Mouse (Mus musculus): ENCODE measurements around the gene St3gal6. TPM values are rescaled to one million over a fixed set of nuclear protein-coding genes. Genes with fewer than 3 reads are reported as not detected.
A peak's percentile ranks its signal among the peaks of the same experiment; 100 is the strongest.

St3gal6 gene
- total RNA-seq, 2 experiments from 2014 or later = 21.2 to 22.6 TPM

DNA sequence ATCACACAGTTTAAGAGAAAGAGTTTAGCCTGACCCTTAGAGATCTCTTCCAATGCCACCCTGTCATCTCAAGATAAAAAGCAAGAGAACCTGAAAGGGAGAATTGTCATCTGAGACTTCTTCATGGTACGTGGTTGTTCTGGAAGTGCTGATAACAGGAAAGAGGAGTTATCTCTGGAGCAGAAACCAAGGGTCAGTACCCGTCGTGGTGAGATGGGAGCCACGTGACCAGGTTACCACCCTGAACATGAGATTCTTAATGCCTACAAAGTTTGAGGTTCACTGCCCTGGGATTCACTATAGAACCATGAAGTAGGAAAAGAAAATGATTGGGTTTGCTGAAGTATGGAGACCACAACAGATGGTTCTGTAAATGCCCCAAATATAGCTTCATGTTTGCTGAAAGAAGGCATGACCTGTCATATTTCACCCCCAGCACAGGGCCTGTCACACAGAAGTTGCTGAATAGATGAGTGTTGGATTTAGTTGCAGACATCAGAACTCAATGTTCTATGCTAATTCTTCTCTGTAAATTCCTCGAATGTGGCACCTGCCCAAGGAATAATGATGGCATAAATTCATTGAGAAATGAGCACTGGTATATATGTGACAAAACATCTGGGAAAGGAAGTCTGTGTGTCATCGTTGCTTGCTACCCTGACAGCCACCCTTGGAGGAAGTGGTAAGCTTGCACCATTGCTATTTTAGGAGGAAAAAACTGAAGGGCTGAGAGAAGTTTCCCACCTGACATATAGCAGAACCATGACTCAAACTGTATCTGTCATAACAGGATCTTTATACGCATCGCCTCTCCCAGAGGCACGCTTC is 25.9 kb downstream of the St3gal6 start:
- DNase-seq (ENCODE audit: extremely low spot score in 1 of 2, low spot score in 2 of 2) = no peak
- intact Hi-C loops (cut with DNase I) = no loop called here
- H3K4me3 ChIP-seq = no peak overlapping the region
- TF ChIP-seq CTCF (IDR thresholded peaks at IDR 0.05) = no peak
- peak overlapping the region; percentile 63 for H3K27ac ChIP-seq

DNA sequence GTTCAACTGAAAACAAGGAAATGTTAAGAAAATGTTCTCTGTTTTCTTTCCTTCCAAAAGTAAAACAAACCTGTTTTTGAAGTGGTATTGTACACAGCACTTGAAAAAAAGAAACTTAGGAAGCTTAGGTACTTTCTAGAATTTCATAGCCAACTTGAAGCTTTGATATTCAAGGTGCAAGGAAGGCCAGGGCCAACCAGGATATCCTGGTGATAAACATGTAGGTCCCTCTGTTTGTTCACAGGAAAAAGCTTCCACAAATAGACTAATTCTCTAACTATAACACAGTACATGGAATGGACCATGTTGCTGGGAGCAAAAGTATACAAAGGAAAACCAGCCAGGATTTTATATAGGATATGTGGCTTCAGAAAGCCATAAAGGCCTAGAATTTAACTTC is 27.3 kb downstream of the St3gal6 start:
- intact Hi-C loops (cut with DNase I) = no loop called here
- TF ChIP-seq CTCF (IDR thresholded peaks at IDR 0.05) = no peak
- peak overlapping the region; percentile 36; the same call in 1 of the 2 replicates for H3K27ac ChIP-seq
- H3K4me3 ChIP-seq = no peak overlapping the region
- no peak for DNase-seq (ENCODE audit: extremely low spot score in 1 of 2, low spot score in 2 of 2)

DNA sequence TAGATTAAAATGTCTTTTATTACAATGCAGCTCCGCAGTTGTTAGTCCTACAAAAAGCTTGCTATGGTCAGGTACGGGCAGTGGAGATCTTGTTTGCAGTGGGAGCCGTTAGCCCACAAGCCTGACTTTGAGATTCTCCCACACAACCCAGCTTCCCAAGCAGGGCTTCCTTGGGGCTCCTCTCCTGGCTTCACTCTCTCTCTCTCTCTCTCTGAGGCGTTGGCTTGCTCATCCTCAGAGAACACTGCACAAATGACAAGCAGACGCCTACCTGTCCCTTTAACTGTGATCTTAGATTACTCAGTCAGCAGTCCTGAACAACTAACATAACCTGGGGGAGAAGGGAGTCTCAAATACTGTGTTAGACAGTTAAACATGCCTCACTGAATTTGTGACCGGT is 36.2 kb downstream of the St3gal6 start:
- no peak overlapping the region for H3K4me3 ChIP-seq
- no peak for TF ChIP-seq CTCF (IDR thresholded peaks at IDR 0.05)
- no peak for DNase-seq (ENCODE audit: extremely low spot score in 1 of 2, low spot score in 2 of 2)
- intact Hi-C loops (cut with DNase I) = no loop called here
- H3K27ac ChIP-seq = no peak overlapping the region

DNA sequence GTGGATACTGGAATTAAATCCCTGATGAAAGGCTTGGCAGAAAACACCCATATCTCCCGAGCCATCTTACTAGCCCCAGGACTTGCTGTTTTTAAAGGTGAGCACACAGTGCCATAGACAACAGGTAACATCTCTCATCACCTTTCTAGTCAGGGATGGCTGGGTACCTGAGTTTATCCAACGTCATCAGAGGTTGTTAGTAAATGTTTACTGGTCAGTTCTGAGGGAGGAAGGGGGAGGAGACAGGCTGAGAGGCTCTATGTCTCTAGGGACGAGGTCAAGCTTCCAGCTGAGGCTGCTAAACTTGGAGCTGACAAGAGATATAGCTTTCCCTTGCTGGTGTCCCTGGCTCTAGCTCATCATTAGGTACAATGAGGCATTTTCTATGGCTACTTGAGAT is 41.7 kb downstream of the St3gal6 start:
- DNase-seq (ENCODE audit: extremely low spot score in 1 of 2, low spot score in 2 of 2) = no peak
- H3K4me3 ChIP-seq = no peak overlapping the region
- 0 out of 2 replicates have a peak overlapping the region, but pooled peaks have one; percentile 20 for H3K27ac ChIP-seq
- intact Hi-C loops (cut with DNase I) = no loop called here
- no peak for TF ChIP-seq CTCF (IDR thresholded peaks at IDR 0.05)

DNA sequence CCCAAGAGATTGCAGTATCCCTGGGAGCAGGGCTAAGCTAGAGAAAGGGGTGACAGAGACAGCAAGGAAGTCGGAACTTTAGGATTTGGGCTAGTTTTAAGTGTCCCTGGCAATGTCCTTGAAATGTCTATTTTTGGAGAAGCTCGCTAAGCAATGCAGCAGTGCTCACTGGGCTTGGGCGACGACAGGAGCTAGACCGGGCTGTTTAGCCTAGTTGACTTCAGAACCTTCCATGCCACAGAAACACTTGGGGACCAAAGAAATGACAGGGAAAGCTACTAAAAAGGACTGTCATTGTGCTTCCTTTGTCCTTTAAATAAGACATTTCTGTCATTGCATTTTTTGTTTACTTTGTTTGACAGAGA is 42.2 kb downstream of the St3gal6 start:
- Histone ChIP-seq H3K27ac (0 out of 2 replicates have a peak overlapping the region, but pooled peaks have one; percentile 20), H3K4me3 (no peak overlapping the region)
- no peak for DNase-seq (ENCODE audit: extremely low spot score in 1 of 2, low spot score in 2 of 2)
- TF ChIP-seq CTCF (IDR thresholded peaks at IDR 0.05) = no peak
- intact Hi-C loops (cut with DNase I) = no loop called here

DNA sequence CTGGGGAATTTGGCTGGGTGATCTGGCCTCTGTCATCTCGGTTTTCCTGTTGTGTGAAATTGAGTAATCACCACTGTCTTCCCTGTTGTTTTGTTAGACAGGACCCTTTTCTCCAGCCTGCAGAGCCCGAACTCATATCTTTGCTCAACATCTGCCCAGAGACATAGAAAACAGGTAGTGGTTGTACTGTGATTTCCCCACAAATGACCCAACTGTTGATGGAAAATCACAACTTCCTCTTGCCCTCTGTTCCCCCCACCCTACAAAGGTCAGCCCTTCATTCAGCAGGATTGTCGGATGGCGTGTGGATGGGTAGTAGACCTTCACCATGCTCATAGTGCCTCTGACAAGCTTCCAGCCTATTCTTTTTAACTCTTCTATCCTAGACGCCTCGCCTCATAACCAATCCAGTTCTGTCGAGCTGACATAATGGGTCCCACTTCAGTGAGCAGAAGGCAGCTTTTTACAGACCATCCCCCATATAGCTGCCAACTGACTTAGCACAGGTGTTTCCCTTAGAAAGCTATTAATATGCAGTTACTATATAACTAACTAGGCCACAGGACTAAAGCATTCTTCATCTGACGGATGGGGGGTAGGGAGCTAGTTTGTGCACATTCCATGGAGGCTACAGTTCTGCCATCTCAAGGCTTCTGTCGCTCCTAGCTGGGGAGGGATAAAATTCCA is 42.7 kb downstream of the St3gal6 start:
- TF ChIP-seq CTCF (IDR thresholded peaks at IDR 0.05) = no peak
- no peak overlapping the region for H3K4me3 ChIP-seq
- intact Hi-C loops (cut with DNase I) = no loop called here
- H3K27ac ChIP-seq = no peak overlapping the region
- no peak for DNase-seq (ENCODE audit: extremely low spot score in 1 of 2, low spot score in 2 of 2)

DNA sequence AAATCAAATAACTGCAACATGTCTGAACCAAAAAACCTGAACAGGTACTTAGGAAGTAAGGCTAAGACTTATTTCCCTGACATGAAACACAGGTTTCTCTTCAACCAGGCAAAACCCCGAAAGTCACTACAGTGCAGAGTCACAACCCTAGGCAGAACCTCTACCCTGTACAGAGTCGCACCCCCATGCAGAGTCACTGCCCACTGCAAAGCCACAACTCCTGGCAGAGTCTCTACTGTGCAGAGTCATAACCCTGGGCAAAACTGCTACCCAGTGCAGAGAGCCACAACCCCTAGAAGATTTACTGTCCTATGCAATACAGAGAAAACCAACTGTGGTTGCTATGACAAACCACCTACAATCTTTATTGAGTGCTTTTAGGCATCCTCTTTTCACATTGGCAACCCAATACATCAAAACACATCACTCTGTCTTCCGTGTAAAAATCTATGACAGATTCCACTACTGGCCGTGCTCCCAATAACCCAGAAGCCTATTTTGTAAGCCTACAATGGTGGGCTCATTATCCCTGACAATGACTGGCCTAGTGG is 44.1 kb downstream of the St3gal6 start:
- intact Hi-C loops (cut with DNase I) = no loop called here
- Histone ChIP-seq H3K4me3 (no peak overlapping the region), H3K27ac (no peak overlapping the region)
- DNase-seq (ENCODE audit: extremely low spot score in 1 of 2, low spot score in 2 of 2) = no peak
- no peak for TF ChIP-seq CTCF (IDR thresholded peaks at IDR 0.05)

DNA sequence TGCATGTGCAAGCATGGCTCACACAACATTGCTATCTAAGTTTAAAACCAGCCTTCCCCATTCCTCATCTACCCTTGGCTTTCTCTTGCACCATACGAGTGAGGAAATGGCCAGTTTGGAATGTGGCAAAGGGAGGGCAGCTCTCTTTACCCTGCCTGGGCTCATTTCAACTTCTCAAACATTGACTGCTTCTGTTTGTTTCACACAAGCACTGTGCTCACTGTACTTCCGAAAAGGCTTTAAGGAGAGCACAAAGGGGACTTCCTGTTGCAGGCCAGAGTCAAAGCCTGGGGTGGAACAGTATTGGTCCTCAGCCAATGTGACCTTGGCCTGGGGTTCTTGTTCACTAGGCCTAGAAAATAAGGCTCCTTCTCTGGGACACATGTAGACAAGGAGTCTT is 47.7 kb downstream of the St3gal6 start:
- DNase-seq (ENCODE audit: extremely low spot score in 1 of 2, low spot score in 2 of 2) = no peak
- Histone ChIP-seq H3K4me3 (no peak overlapping the region), H3K27ac (peak overlapping the region; percentile 34; the same call in 1 of the 2 replicates)
- intact Hi-C loops (cut with DNase I) = no loop called here
- no peak for TF ChIP-seq CTCF (IDR thresholded peaks at IDR 0.05)

DNA sequence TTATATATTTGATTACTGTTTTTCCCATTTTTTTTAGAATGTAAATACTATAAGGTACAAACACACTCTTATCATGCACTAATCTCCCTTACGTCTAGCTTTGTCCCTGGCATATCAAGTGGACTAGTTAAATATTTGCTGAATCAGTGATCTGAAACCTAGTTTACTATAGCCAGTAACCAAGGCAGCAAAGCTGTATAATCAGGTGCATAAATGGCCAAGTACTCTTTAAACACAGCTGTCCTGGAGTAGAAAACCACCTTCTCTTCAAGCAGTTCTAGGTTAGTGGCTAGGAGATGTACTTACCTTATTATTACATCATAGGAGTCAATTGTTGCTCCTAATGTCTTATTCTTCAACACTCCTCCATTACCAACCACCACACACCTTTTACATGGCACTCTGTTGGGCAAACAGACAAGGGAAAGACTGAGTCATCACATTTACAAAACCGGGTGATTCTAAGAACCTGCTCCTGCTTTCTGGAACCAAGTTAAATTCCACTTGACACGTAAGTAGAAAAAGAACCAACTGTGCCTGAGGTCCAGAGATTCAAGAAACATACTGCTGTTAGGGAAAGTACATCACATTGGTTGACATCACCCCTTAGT is 48.4 kb downstream of the St3gal6 start:
- intact Hi-C loops (cut with DNase I) = no loop called here
- Histone ChIP-seq H3K27ac (peak overlapping the region; percentile 34; the same call in 1 of the 2 replicates), H3K4me3 (no peak overlapping the region)
- no peak for DNase-seq (ENCODE audit: extremely low spot score in 1 of 2, low spot score in 2 of 2)
- no peak for TF ChIP-seq CTCF (IDR thresholded peaks at IDR 0.05)

DNA sequence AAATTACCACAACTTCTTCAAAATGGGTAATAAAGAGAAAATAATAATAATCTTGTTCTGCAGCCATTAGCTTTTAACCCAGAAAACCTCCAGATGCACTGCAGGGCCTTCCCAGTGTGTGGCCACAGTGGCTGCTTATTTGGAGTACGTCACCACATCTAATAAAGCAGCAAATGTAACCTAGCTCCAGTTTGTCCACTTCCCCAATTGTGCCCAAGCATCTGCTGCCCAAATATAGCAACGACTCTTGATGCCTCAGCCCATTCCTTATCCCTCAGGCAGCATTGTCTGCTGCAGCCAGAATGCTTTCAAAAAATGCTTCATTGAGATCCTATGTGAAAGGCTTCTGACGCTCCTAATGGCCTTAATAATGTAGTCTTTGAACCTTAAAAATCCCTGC is 49.2 kb downstream of the St3gal6 start:
- Histone ChIP-seq H3K27ac (no peak overlapping the region), H3K4me3 (no peak overlapping the region)
- TF ChIP-seq CTCF (IDR thresholded peaks at IDR 0.05) = no peak
- no peak for DNase-seq (ENCODE audit: extremely low spot score in 1 of 2, low spot score in 2 of 2)
- intact Hi-C loops (cut with DNase I) = no loop called here

DNA sequence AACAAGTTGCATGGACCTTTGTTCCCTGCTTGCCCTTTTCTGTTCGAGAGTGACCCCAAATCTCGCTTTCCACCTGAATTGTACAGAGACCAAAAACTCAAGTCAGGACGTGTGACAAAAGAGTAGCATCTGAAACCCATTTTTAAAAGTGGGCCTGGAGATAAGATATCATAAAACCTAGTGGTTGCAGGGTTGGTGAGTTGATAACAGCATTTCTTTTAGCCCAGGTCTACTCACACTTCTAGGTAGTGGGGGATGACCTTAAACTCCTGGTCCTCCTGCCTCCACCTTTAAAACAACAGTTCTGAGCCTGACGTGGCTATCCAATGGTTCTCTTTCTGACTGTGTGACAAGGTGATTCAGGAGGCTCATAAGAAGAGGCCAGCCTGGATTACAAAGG is 53.2 kb downstream of the St3gal6 start:
- intact Hi-C loops (cut with DNase I) = no loop called here
- Histone ChIP-seq H3K27ac (no peak overlapping the region), H3K4me3 (no peak overlapping the region)
- no peak for TF ChIP-seq CTCF (IDR thresholded peaks at IDR 0.05)
- DNase-seq (ENCODE audit: extremely low spot score in 1 of 2, low spot score in 2 of 2) = no peak

DNA sequence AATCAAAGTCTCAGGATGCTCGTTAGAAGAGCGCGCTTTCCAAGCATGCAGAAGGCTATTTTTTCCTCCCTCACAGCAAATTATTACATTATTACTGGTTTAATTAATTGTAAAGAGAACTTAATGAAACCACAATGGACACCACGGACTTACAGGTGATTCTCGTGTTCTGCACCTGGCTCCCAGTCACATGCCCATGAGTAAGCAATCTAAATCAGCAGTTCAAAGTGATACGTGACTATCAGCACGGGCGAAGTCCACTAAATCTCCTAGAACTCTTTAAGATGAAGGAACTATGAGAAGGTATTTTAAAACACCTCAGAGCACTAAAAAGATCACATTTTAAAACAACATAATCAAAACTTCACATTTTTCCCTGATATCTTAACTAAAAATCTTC is 54.0 kb downstream of the St3gal6 start:
- Histone ChIP-seq H3K27ac (no peak overlapping the region), H3K4me3 (no peak overlapping the region)
- no peak for DNase-seq (ENCODE audit: extremely low spot score in 1 of 2, low spot score in 2 of 2)
- intact Hi-C loops (cut with DNase I) = no loop called here
- TF ChIP-seq CTCF (IDR thresholded peaks at IDR 0.05) = no peak

All from left cerebral cortex, adult 2 months (tissue).